Mouse (Mus musculus): ENCODE measurements around the gene Siah3.
A peak's percentile ranks its signal among the peaks of the same experiment; 100 is the strongest.

The Siah3 gene

DNA sequence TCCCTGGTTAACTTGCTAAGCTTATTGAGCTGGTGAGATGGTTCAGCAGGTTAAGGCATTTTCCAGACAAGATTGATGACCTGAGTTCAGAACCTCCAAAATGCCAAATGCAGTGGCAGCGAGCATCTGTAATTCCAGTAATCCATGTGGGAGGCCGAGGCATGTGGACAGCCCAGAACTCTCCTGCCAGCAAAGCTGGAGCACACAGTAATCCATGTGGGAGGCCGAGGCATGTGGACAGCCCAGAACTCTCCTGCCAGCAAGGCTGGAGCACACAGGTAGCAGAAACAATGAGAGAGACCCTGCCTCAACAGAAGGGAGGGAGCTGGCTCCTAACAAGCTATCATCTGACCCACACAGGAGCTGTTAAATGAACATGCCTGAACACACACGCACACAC lies 13.2 kb downstream of the Siah3 start:
- DNase-seq, result no peak

DNA sequence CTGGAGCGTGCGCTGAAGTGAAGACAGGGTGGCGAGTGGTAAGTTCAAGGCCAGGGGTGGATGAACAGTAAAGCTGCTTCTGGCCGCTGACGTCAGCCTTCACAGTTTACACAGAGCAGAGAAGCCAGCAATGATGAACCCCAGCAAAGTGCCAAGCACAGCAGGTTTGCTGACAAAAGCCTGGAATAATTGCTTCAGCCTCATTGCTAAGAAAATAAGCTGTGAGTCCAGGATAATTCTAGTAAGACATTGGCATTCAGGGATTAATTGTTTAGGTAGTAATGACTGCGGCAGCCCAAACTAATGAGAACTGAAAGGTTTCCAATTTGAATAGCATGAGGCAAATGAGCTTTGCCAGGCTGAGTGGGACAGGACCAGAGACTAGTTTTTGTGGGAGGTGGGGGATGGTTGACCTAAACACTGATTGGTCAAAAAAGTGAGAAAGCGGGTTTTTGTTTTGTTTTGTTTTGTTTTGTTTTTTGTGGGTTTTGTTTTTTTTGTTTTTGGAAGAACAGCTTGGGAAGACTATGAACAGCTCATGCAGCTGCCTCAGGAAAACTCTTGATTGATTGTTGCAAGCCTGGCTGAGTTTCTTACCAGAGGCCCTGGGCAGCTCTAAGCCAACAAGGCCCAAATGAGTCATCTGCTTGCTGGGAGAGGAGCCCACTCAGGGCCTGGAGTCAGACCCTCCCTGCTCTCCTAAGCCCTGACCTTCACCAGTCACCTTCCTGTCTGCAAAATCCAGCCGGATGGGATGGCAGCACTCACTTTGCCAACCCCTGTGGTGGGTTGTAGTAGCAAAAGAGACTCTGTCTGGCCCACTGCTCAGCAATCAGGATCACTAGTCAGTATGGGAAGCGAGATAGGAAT lies 17.5 kb downstream of the Siah3 start:
- DNase-seq, result no peak

DNA sequence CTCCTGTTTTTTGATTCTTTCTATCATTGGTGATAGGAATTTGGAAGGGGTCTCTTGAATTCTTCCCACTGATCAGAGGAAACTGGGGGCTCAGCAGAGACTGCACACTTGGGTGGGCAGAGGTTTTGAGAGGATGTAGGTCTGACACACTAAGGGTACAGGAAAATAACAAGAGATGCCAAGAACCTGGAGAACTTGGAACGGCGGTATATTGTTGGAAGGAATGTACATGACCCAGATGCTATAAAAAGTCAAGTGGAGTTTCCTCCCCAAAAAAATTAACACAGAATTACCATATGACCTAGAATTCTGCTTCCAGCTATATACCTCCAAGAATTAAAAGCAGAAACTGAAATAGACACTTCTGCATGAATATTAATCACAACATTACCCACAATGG lies 20.1 kb downstream of the Siah3 start:
- DNase-seq, result no peak

DNA sequence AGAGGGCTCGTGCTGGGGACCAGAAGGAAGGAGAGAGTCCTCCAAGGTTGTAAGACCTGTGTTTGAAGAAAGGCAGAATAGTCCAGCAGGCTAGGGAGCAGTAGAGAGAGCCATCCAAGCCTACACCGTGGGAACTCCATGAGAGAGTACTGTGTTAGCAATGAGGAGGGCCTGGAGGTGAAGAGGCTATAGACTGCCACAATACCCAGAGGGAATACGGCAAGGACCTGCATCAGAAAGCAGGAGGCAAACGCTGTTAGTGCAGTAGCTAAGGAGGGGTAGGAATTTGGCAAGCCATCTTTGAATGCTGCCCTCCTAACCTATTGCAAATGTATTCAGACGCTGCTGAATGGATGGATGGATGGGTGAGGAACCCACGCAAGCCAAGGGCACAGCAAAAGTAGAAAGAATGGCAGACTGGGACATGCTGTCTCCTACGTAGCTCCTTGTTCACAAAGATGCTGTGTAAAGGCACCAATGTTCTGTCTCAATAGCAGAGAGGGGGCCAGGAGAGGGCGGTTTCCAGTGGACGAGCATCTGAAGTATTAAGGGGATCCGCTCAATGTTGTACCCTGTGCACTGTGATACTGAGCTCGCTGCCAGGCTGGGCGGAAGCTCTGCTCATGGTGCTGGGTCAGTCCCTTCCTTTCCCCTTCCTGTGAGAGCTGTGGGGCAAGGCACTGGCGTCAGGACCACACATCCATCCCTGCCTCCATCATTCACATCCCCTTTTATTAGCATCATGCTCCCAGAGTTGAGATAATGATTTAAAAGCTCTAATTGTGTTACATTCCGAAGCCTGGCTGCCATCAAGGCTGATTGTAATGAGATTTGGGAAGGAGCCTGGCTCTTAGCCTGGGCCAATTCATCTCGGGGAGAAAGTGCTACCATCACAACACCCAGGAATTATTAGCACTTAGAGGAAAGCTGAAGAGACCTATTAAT lies 26.7 kb downstream of the Siah3 start:
- no peak for DNase-seq

DNA sequence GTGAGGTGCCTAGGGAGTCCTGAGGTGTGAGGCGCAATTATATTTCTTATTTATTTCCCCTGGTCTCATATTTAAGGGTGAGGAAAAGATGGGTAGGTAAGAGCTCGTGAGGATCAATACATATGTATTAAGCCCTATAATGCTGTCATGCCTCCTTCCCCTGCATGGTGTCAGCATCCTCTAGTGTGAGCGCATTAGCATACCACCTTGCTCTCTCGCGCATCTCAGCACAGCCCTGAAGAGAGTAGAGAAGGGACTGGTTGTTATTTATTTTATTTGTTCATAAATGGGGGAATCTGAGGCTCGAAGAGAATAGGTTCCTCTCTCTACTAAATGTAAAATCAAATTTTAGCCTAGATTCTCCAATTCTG lies 27.4 kb downstream of the Siah3 start:
- no peak for DNase-seq

- no peak for DNase-seq
Observed at GRCm38 (mm10) chr14:75487932-75488331, 32.1 kb downstream of the Siah3 start.

GRCm38 (mm10) chr14:75493555-75494194 lies 37.9 kb downstream of the Siah3 start:
- DNase-seq, result no peak

- no peak for DNase-seq
Observed at GRCm38 (mm10) chr14:75494926-75495325, 39.1 kb downstream of the Siah3 start.

DNA sequence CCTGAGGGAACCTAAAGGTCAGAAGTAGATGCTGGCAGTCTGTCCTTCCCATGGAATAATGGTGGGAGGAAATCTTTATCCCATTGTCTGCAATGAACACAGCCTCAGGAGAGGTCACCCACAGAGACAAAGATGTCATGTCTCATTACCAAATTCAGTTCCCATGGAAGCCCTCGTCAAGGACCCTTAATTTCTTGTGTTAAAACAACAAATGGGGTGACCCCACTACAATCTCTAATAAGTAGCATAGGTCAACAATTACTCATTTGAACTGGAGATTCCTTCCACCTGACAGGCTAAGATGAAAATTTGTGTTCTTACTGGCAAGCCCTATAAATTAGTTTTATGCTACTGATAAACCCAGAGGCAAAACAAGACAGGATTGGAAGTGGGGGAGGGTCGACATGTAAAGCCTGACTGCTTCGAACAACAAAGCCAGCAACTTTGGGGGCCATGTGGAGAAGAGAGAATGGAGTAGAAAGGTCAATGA lies 45.8 kb downstream of the Siah3 start:
- no peak for DNase-seq

GRCm38 (mm10) chr14:75502446-75502845 lies 46.7 kb downstream of the Siah3 start:
- DNase-seq, result no peak

DNA sequence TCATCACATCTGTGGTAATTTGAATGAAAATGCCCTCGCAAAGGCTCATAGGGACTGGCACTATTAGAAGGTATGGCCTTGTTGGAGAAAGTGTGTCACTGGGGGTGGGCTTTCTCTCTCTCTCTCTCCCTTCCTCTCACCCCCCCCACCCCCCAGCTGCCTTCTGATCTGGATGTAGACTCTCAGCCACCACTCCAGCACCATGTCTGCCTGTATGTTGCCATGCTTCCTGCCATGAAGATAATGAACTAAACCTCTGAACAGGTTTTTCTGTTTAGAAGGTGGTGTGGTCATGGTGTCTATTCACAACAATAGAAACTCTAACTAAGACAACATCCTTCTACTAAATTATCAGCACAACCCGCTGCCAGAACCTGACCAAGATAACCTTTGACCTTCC lies 48.5 kb downstream of the Siah3 start:
- DNase-seq, result no peak

GRCm38 (mm10) chr14:75505126-75505840 lies 49.5 kb downstream of the Siah3 start:
- DNase-seq, result no peak

DNA sequence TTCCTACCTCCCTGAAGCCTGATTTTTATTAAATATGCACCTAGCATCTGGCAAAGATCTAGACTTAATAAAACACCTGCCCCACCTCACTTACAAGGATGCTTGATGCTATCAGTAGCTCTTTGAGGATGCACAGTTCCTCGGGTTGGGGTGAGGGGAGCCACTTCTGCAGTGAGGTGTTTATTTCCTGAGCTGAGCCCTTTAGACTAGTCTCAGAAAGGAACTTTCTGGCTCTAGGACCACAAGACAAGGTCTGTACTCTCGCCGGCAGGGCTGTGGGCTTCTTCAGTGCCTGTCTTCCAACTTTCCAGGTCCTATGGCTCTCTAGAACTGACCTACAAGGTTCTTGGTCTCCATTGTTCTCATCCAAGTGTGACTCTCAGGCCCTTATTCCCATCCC lies 50.5 kb downstream of the Siah3 start:
- DNase-seq, result no peak

- DNase-seq, result no peak
Observed at GRCm38 (mm10) chr14:75510125-75510524, 54.3 kb downstream of the Siah3 start.

- DNase-seq, result no peak
Observed at GRCm38 (mm10) chr14:75512946-75513345, 57.2 kb downstream of the Siah3 start.

DNA sequence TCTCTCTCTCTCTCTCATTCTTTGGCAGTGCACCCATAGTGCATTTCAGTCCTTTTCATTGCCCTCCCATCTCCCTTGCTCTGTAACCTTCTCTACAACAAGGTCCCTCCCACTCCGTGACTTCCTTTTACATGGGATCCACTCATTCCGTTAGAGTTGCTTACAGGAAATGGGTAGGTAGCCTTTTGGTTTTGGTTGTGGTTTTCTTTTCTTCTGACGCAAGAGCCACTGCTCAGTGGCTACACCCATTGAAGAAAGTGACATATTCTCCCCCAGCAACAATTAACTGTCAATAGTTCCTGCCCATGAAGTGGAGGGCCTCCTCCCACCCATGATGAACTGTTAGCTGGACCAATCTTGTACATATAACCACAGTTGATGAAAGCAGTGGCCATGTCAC lies 60.4 kb downstream of the Siah3 start:
- peak; percentile 7 for DNase-seq

DNA sequence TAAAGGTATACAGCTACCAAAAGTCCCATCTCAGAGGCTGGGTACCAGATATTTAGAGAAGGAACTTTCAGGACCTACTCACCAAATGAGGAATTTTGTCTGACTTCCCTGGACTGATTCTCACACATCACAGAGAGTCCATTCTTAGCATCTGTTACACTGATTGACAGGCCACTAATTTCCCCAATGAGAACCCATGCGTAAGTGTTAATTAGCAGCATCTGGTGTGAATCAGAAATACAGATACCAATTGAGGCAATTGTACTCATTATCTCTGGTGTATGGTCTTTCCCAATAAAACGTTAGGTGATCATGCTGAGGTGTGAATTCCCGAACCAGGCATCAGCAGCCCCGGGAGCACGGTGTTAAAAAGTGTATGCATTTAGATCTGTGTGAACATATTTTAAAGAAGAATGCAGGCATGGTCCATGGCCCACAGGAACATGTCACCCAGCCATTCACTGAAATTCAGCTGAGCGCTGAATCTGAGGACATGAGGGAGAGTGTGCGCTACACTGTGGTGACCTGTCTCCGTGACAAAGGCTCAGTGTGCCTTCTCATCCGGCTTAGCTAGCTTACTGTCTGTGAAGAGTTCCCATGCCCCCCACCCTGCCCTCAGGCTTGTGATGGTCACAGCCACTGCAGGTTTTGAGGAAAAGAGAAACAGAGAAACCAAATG lies 61.3 kb downstream of the Siah3 start:
- no peak for DNase-seq

- no peak for DNase-seq
Observed at GRCm38 (mm10) chr14:75518196-75518887, 62.6 kb downstream of the Siah3 start.

DNA sequence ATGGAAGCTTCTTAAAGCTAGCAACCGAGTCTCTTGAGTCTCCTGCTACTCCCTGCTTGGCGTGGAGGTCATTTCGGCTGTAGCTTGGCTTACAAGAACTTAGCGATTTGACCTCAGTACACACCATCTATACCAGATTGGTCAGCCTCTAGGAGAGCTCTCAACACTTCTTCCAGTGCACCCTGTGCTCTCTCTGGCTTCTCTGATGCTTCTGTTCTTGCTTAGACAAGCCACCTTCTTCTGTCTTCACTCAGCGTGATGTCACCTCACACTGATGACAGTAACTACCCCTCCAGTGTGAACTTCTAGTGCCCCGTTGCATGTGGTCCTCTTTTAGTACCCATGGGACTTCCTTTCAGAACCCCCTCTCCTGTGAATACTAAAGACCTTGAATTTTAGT lies 63.1 kb downstream of the Siah3 start:
- DNase-seq, result no peak

DNA sequence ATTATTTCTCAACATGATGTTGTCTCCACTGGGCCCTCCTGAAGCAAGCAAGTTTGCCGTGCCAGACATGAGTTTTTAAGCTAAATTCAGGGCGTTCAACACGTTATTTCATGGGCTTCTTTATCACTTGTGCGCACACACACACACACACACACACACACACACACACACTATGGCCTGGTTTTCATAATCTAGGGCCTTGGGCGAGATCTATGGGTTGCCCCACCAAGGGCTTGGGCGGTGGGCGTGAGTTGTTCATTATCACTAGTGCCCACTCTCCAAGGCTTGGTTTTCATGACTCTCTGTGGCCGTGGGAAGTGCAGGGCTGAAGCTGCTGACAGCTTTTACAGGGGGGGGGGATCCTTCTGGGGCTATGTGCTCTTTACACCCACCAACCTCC lies 63.9 kb downstream of the Siah3 start:
- no peak for DNase-seq

DNA sequence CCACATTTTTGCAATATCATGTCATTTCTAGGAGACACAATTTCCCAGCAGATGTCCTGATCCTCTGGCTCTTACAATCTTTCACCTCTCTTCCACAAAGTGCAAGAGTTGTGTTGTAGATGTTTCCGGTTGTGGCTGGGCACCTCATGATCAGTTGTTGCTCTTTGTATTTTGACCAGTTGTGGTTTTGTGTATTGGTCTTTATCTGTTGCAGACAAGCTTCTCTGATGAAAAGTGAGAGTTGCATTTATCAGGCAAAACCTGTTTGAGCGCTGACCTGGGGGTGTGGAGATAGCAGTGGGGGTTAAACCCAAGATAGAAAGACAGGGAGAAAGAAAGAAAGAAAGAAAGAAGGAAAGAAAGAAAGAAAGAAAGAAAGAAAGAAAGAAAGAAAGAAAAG lies 68.9 kb downstream of the Siah3 start:
- DNase-seq, result no peak

Data from thymus, postnatal 14 days (tissue).